Mouse (Mus musculus): ENCODE measurements around the gene Sigirr. TPM values are rescaled to one million over a fixed set of nuclear protein-coding genes. Genes with fewer than 3 reads are reported as not detected.
A peak's percentile ranks its signal among the peaks of the same experiment; 100 is the strongest.

Gene Sigirr
- total RNA-seq, 1 experiment from 2014 or later, result 22.0 TPM

GRCm38 (mm10) chr7:141072017-141072745 is 28.2 kb downstream of the Sigirr start:
- ATAC-seq (replicated peaks in 1 of 2; ENCODE audit: insufficient read depth in 1 of 2, low FRiP score in 2 of 2, low TSS enrichment in 1 of 2, low read depth in 1 of 2, poor library complexity in 2 of 2, severe bottlenecking in 2 of 2), result peak; percentile 67 to 71

GRCm38 (mm10) chr7:141070058-141070862 is 30.1 kb downstream of the Sigirr start:
- ATAC-seq (replicated peaks in 1 of 2; ENCODE audit: insufficient read depth in 1 of 2, low FRiP score in 2 of 2, low TSS enrichment in 1 of 2, low read depth in 1 of 2, poor library complexity in 2 of 2, severe bottlenecking in 2 of 2), result peak; percentile 14 to 35; a peak in 1 of 4 replicates

GRCm38 (mm10) chr7:141068351-141068750 is 32.0 kb downstream of the Sigirr start:
- no peak for ATAC-seq (replicated peaks in 1 of 2; ENCODE audit: insufficient read depth in 1 of 2, low FRiP score in 2 of 2, low TSS enrichment in 1 of 2, low read depth in 1 of 2, poor library complexity in 2 of 2, severe bottlenecking in 2 of 2)

- ATAC-seq (replicated peaks in 1 of 2; ENCODE audit: insufficient read depth in 1 of 2, low FRiP score in 2 of 2, low TSS enrichment in 1 of 2, low read depth in 1 of 2, poor library complexity in 2 of 2, severe bottlenecking in 2 of 2), result no peak
These were observed 35.8 kb downstream of the Sigirr start for GRCm38 (mm10) chr7:141064576-141064975.

- peak; percentile 48 to 50; a peak in 3 of 4 replicates for ATAC-seq (replicated peaks in 1 of 2; ENCODE audit: insufficient read depth in 1 of 2, low FRiP score in 2 of 2, low TSS enrichment in 1 of 2, low read depth in 1 of 2, poor library complexity in 2 of 2, severe bottlenecking in 2 of 2)
These were observed 36.2 kb downstream of the Sigirr start for GRCm38 (mm10) chr7:141064175-141064574.

GRCm38 (mm10) chr7:141063353-141063752 is 37.0 kb downstream of the Sigirr start:
- no peak for ATAC-seq (replicated peaks in 1 of 2; ENCODE audit: insufficient read depth in 1 of 2, low FRiP score in 2 of 2, low TSS enrichment in 1 of 2, low read depth in 1 of 2, poor library complexity in 2 of 2, severe bottlenecking in 2 of 2)

- no peak for ATAC-seq (replicated peaks in 1 of 2; ENCODE audit: insufficient read depth in 1 of 2, low FRiP score in 2 of 2, low TSS enrichment in 1 of 2, low read depth in 1 of 2, poor library complexity in 2 of 2, severe bottlenecking in 2 of 2)
These were observed 37.8 kb downstream of the Sigirr start for GRCm38 (mm10) chr7:141062525-141062924.

- ATAC-seq (replicated peaks in 1 of 2; ENCODE audit: insufficient read depth in 1 of 2, low FRiP score in 2 of 2, low TSS enrichment in 1 of 2, low read depth in 1 of 2, poor library complexity in 2 of 2, severe bottlenecking in 2 of 2), result no peak
These were observed 39.1 kb downstream of the Sigirr start for GRCm38 (mm10) chr7:141061269-141061692.

- ATAC-seq (replicated peaks in 1 of 2; ENCODE audit: insufficient read depth in 1 of 2, low FRiP score in 2 of 2, low TSS enrichment in 1 of 2, low read depth in 1 of 2, poor library complexity in 2 of 2, severe bottlenecking in 2 of 2), result peak; percentile 42 to 57; a peak in 3 of 4 replicates
These were observed 39.7 kb downstream of the Sigirr start, which contains the start of gene B4galnt4 for GRCm38 (mm10) chr7:141060426-141061242. Gene B4galnt4, plus strand, starts transcription at chr7:141061104.

GRCm38 (mm10) chr7:141059929-141060328 is 40.4 kb downstream of the Sigirr start:
- no peak for ATAC-seq (replicated peaks in 1 of 2; ENCODE audit: insufficient read depth in 1 of 2, low FRiP score in 2 of 2, low TSS enrichment in 1 of 2, low read depth in 1 of 2, poor library complexity in 2 of 2, severe bottlenecking in 2 of 2)

- no peak for ATAC-seq (replicated peaks in 1 of 2; ENCODE audit: insufficient read depth in 1 of 2, low FRiP score in 2 of 2, low TSS enrichment in 1 of 2, low read depth in 1 of 2, poor library complexity in 2 of 2, severe bottlenecking in 2 of 2)
These were observed 41.6 kb downstream of the Sigirr start for GRCm38 (mm10) chr7:141058601-141059341.

GRCm38 (mm10) chr7:141057541-141057940 is 42.8 kb downstream of the Sigirr start:
- no peak for ATAC-seq (replicated peaks in 1 of 2; ENCODE audit: insufficient read depth in 1 of 2, low FRiP score in 2 of 2, low TSS enrichment in 1 of 2, low read depth in 1 of 2, poor library complexity in 2 of 2, severe bottlenecking in 2 of 2)

GRCm38 (mm10) chr7:141056976-141057375 is 43.4 kb downstream of the Sigirr start:
- ATAC-seq (replicated peaks in 1 of 2; ENCODE audit: insufficient read depth in 1 of 2, low FRiP score in 2 of 2, low TSS enrichment in 1 of 2, low read depth in 1 of 2, poor library complexity in 2 of 2, severe bottlenecking in 2 of 2), result no peak

GRCm38 (mm10) chr7:141055785-141056184 is 44.6 kb downstream of the Sigirr start:
- no peak for ATAC-seq (replicated peaks in 1 of 2; ENCODE audit: insufficient read depth in 1 of 2, low FRiP score in 2 of 2, low TSS enrichment in 1 of 2, low read depth in 1 of 2, poor library complexity in 2 of 2, severe bottlenecking in 2 of 2)

GRCm38 (mm10) chr7:141052421-141052820 is 48.0 kb downstream of the Sigirr start:
- ATAC-seq (replicated peaks in 1 of 2; ENCODE audit: insufficient read depth in 1 of 2, low FRiP score in 2 of 2, low TSS enrichment in 1 of 2, low read depth in 1 of 2, poor library complexity in 2 of 2, severe bottlenecking in 2 of 2), result no peak

- no peak for ATAC-seq (replicated peaks in 1 of 2; ENCODE audit: insufficient read depth in 1 of 2, low FRiP score in 2 of 2, low TSS enrichment in 1 of 2, low read depth in 1 of 2, poor library complexity in 2 of 2, severe bottlenecking in 2 of 2)
These were observed 48.4 kb downstream of the Sigirr start for GRCm38 (mm10) chr7:141052016-141052415.

Measured in hematopoietic stem cell, adult 5-6 weeks (primary cell).